Mouse (Mus musculus) left cerebral cortex, adult 6 months (tissue): ENCODE measurements around the gene Tmem145. TPM values are rescaled to one million over a fixed set of nuclear protein-coding genes. Genes with fewer than 3 reads are reported as not detected.

Source experiments
- long read RNA-seq, 2 experiments: library from polyadenylated mRNA; unstranded; transcript quantifications; one replicate each; pipeline ENCODE4 v2.0.0; 2019 to 2020
- polyA plus RNA-seq: library from polyadenylated mRNA; unstranded; fragments of <200 nt; fragmentation: Nextera tagmentation; gene quantifications from 2 replicates; pipeline ENCODE4 v1.2.3, GENCODE M21; 2021

The Tmem145 gene
- 8.4 and 31.9 TPM in 2 replicates for polyA plus RNA-seq
- long read RNA-seq, experiment 1, transcript Tmem145-201 (15 exons, 2,298 nt): major isoform, 10 of 31 reads
- long read RNA-seq, experiment 1, partial matches to known transcripts: 1 of 31 reads
- long read RNA-seq, experiment 1, other reads (novel, unspliced or antisense): 19 of 31 reads
- long read RNA-seq, experiment 2, partial matches to known transcripts: 3 of 6 reads
- long read RNA-seq, experiment 2, other reads (novel, unspliced or antisense): 0 of 6 reads

DNA sequence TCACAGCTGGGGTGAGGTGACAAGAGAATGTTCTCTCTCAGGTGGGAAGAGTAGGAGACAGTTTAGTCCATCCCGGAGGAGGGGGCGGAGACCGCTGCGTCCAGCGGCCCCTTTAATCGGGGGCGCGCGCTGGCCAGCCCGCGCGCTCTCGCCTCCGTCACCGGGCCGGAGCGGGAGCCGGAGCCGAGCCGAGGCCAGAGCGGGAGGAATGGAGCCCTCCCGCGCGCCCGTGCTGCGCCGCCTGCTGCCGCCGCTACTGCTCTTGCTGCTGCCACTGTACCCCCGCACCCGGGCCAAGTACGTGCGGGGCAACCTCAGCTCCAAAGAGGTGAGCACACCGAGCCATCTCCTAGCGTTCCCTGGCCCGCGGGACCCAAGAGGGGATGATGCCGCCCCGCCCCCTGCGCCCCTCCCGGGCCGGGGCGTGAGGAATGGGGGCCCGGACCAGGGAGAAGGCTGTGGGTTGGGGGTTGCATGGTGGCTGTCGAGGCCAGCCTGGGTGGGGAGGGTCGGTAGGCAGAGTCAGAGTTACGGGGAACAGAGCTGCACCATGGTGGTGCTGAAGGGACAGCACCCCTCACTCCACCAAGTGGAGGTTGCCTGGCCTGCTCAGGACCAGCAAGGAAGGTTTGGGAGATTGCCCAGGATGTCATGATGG lies at the start of gene Tmem145:
TSS of gene Tmem145 (plus strand) at position 151 of the 658 bp plus-strand sequence.

GRCm38 (mm10) chr7:25267301-25267750 lies 38.6 kb upstream of the Tmem145 start, which contains the start of gene Cic:
Cic (plus strand) TSS chr7:25267704.

GRCm38 (mm10) chr7:25297454-25298325 lies 8.2 kb upstream of the Tmem145 start, which contains the start of gene Pafah1b3:
Pafah1b3 (minus strand) TSS chr7:25297986.

GRCm38 (mm10) chr7:25301063-25301462 lies 4.8 kb upstream of the Tmem145 start, which contains the start of gene Prr19:
Prr19 (plus strand) TSS chr7:25301411.

GRCm38 (mm10) chr7:25316532-25317445 lies 10.9 kb downstream of the Tmem145 start, which contains the start of gene Megf8:
Megf8 (plus strand) TSS chr7:25317164.

Other genes starting within 250 kb of the Tmem145 start
- 6.1 and 29.3 TPM in 2 replicates for gene Grik5, start 233.8 kb upstream of the Tmem145 start, polyA plus RNA-seq
- gene Zfp574, start 233.5 kb upstream of the Tmem145 start, polyA plus RNA-seq: 24.1 and 27.1 TPM in 2 replicates
- 1.2 and 2.3 TPM in 2 replicates for gene Pou2f2, start 126.4 kb upstream of the Tmem145 start, polyA plus RNA-seq
- gene Dedd2, start 85.5 kb upstream of the Tmem145 start, polyA plus RNA-seq: 10.7 and 12.7 TPM in 2 replicates
- gene Zfp526, start 84.7 kb upstream of the Tmem145 start, polyA plus RNA-seq: 0.44 and 1.6 TPM in 2 replicates
- gene Gsk3a, start 68.3 kb upstream of the Tmem145 start, polyA plus RNA-seq: 8.6 and 17.5 TPM in 2 replicates
- gene Erf, start 55.3 kb upstream of the Tmem145 start, polyA plus RNA-seq: 4.2 and 31.4 TPM in 2 replicates
- gene Cic, start 38.4 kb upstream of the Tmem145 start, polyA plus RNA-seq: 32.2 and 54.4 TPM in 2 replicates
- gene Pafah1b3, start 8.1 kb upstream of the Tmem145 start, polyA plus RNA-seq: 49.1 and 57.6 TPM in 2 replicates
- 0.11 and 0.16 TPM in 2 replicates for gene Prr19, start 4.7 kb upstream of the Tmem145 start, polyA plus RNA-seq
- 5.8 and 8.3 TPM in 2 replicates for gene Megf8, start 11.1 kb downstream of the Tmem145 start, polyA plus RNA-seq
- 0.26 TPM in 1 of 2 replicates, not detected in the other for gene Cnfn, start 63.6 kb downstream of the Tmem145 start, polyA plus RNA-seq
- gene Lipe, start 92.6 kb downstream of the Tmem145 start, polyA plus RNA-seq: 4.2 and 5.1 TPM in 2 replicates
- gene Cxcl17, start 106.8 kb downstream of the Tmem145 start, polyA plus RNA-seq: not detected in 2 replicates
- gene Ceacam1, start 171.5 kb downstream of the Tmem145 start, polyA plus RNA-seq: 2.9 and 3.0 TPM in 2 replicates
- 0.23 and 0.42 TPM in 2 replicates for gene Ceacam2, start 233.8 kb downstream of the Tmem145 start, polyA plus RNA-seq